Mouse (Mus musculus): ENCODE results near the gene Brdt. TPM values are rescaled to one million over a fixed set of nuclear protein-coding genes. Genes with fewer than 3 reads are reported as not detected.

Brdt gene
- polyA plus RNA-seq (2012; rRNA removed): 0.71 and 1.1 TPM in 2 replicates

- TF ChIP-seq CTCF (IDR thresholded peaks at IDR 0.05; ENCODE audit: insufficient read depth, low read length): no peak
- TF ChIP-seq POLR2A (IDR thresholded peaks at IDR 0.05; ENCODE audit: borderline replicate concordance, extremely low read depth, low read depth, low read length): no peak
- Histone ChIP-seq H3K4me1 (ENCODE audit: control insufficient read depth, insufficient read depth, low read length) (no peaks in the 10 kb centered on the region), H3K4me3 (replicated peaks; ENCODE audit: extremely low read depth, low read depth, low read length) (no peak within 1 kb of the TSS)
- 90% methylated on average over 30 of the region's 30 CpGs for WGBS
- no peak for DNase-seq
Observed at GRCm38 (mm10) chr5:107330916-107331421, at the start of gene Brdt. TSS of gene Brdt (plus strand) at chr5:107331159.

- no peak for DNase-seq
- TF ChIP-seq POLR2A (IDR thresholded peaks at IDR 0.05; ENCODE audit: borderline replicate concordance, extremely low read depth, low read depth, low read length) (no peak), CTCF (IDR thresholded peaks at IDR 0.05; ENCODE audit: insufficient read depth, low read length) (no peak)
Observed at GRCm38 (mm10) chr5:107282561-107283307, 48.2 kb upstream of the Brdt start.

GRCm38 (mm10) chr5:107283935-107284524 lies 46.9 kb upstream of the Brdt start:
- 54% methylated on average over 10 of the region's 10 CpGs for WGBS
- TF ChIP-seq CTCF (IDR thresholded peaks at IDR 0.05; ENCODE audit: insufficient read depth, low read length) (no peak), POLR2A (IDR thresholded peaks at IDR 0.05; ENCODE audit: borderline replicate concordance, extremely low read depth, low read depth, low read length) (no peak)
- no peak for DNase-seq
- peaks cover 15% of the 10 kb centered on the region for H3K4me1 ChIP-seq (ENCODE audit: control insufficient read depth, insufficient read depth, low read length)
- H3K4me3 ChIP-seq (replicated peaks; ENCODE audit: extremely low read depth, low read depth, low read length): no peak overlapping the region

More at GRCm38 (mm10) chr5:107282561-107283307, 48.2 kb upstream of the Brdt start:
- H3K4me1 ChIP-seq (ENCODE audit: control insufficient read depth, insufficient read depth, low read length): peaks cover 12% of the 10 kb centered on the region
- no peak overlapping the region for H3K4me3 ChIP-seq (replicated peaks; ENCODE audit: extremely low read depth, low read depth, low read length)
- 69% methylated on average over 9 of the region's 9 CpGs for WGBS

- Histone ChIP-seq H3K4me1 (ENCODE audit: control insufficient read depth, insufficient read depth, low read length) (peaks cover 15% of the 10 kb centered on the region), H3K4me3 (replicated peaks; ENCODE audit: extremely low read depth, low read depth, low read length) (no peak overlapping the region)
- DNase-seq: no peak
- WGBS: 83% methylated on average over 6 of the region's 6 CpGs
- TF ChIP-seq POLR2A (IDR thresholded peaks at IDR 0.05; ENCODE audit: borderline replicate concordance, extremely low read depth, low read depth, low read length) (no peak), CTCF (IDR thresholded peaks at IDR 0.05; ENCODE audit: insufficient read depth, low read length) (no peak)
Observed at GRCm38 (mm10) chr5:107285563-107285962, 45.4 kb upstream of the Brdt start.

- H3K4me3 ChIP-seq (replicated peaks; ENCODE audit: extremely low read depth, low read depth, low read length): peak overlapping the region; percentile 56
- H3K4me1 ChIP-seq (ENCODE audit: control insufficient read depth, insufficient read depth, low read length): peaks cover 15% of the 10 kb centered on the region
- TF ChIP-seq POLR2A (IDR thresholded peaks at IDR 0.05; ENCODE audit: borderline replicate concordance, extremely low read depth, low read depth, low read length) (no peak), CTCF (IDR thresholded peaks at IDR 0.05; ENCODE audit: insufficient read depth, low read length) (0 out of 2 replicates have a peak, but pooled peaks have one; percentile 10)
- 16% methylated on average over 6 of the region's 6 CpGs for WGBS
- peak; percentile 70 for DNase-seq
Observed at GRCm38 (mm10) chr5:107287254-107287907, 43.6 kb upstream of the Brdt start.

- no peak for DNase-seq
- TF ChIP-seq POLR2A (IDR thresholded peaks at IDR 0.05; ENCODE audit: borderline replicate concordance, extremely low read depth, low read depth, low read length) (no peak), CTCF (IDR thresholded peaks at IDR 0.05; ENCODE audit: insufficient read depth, low read length) (no peak)
- Histone ChIP-seq H3K4me3 (replicated peaks; ENCODE audit: extremely low read depth, low read depth, low read length) (peak overlapping the region; percentile 47), H3K4me1 (ENCODE audit: control insufficient read depth, insufficient read depth, low read length) (peaks cover 15% of the 10 kb centered on the region)
- WGBS: 49% methylated on average over 5 of the region's 5 CpGs
Observed at GRCm38 (mm10) chr5:107287908-107288267, 43.1 kb upstream of the Brdt start.

GRCm38 (mm10) chr5:107288427-107289233 lies 42.3 kb upstream of the Brdt start:
- DNase-seq: peak; percentile 58
- WGBS: 2% methylated on average over 62 of the region's 62 CpGs
- TF ChIP-seq CTCF (IDR thresholded peaks at IDR 0.05; ENCODE audit: insufficient read depth, low read length): no peak
- no peak; the same call in 1 of the 2 replicates for TF ChIP-seq POLR2A (IDR thresholded peaks at IDR 0.05; ENCODE audit: borderline replicate concordance, extremely low read depth, low read depth, low read length)
- Histone ChIP-seq H3K4me1 (ENCODE audit: control insufficient read depth, insufficient read depth, low read length) (peaks cover 12% of the 10 kb centered on the region), H3K4me3 (replicated peaks; ENCODE audit: extremely low read depth, low read depth, low read length) (peak overlapping the region; percentile 92)

- Histone ChIP-seq H3K4me1 (ENCODE audit: control insufficient read depth, insufficient read depth, low read length) (peaks cover 6% of the 10 kb centered on the region), H3K4me3 (replicated peaks; ENCODE audit: extremely low read depth, low read depth, low read length) (peak within 1 kb of the TSS; percentile 92)
- under 1% methylated on average over 54 of the region's 54 CpGs for WGBS
- peak; percentile 75 for DNase-seq
- TF ChIP-seq CTCF (IDR thresholded peaks at IDR 0.05; ENCODE audit: insufficient read depth, low read length) (peak; percentile 6; the same call in 1 of the 2 replicates), POLR2A (IDR thresholded peaks at IDR 0.05; ENCODE audit: borderline replicate concordance, extremely low read depth, low read depth, low read length) (peak; percentile 80; the same call in 1 of the 2 replicates)
Observed at GRCm38 (mm10) chr5:107289234-107289764, 41.7 kb upstream of the Brdt start, which contains the start of gene Tgfbr3. TSS of gene Tgfbr3 (minus strand) at chr5:107289629.

Measured in lung, adult 2 months (tissue).